Mouse (Mus musculus) G1E-ER4 (cell line): ENCODE results near the gene 2310061I04Rik. TPM values are rescaled to one million over a fixed set of nuclear protein-coding genes. Genes with fewer than 3 reads are reported as not detected.

ENCODE experiments used
- GATA1 ChIP-seq: IDR thresholded peaks from one replicate; pipeline ENCODE4 v1.8.0; 2012; ENCODE audit warnings: low read length, inconsistent platforms
- polyA plus RNA-seq: library from polyadenylated mRNA; stranded (reverse); fragments of >175 nt; gene quantifications from 2 replicates; pipeline ENCODE4 v1.2.3, GENCODE M21; 2012

Gene 2310061I04Rik
- 197 and 224 TPM in 2 replicates for polyA plus RNA-seq

DNA sequence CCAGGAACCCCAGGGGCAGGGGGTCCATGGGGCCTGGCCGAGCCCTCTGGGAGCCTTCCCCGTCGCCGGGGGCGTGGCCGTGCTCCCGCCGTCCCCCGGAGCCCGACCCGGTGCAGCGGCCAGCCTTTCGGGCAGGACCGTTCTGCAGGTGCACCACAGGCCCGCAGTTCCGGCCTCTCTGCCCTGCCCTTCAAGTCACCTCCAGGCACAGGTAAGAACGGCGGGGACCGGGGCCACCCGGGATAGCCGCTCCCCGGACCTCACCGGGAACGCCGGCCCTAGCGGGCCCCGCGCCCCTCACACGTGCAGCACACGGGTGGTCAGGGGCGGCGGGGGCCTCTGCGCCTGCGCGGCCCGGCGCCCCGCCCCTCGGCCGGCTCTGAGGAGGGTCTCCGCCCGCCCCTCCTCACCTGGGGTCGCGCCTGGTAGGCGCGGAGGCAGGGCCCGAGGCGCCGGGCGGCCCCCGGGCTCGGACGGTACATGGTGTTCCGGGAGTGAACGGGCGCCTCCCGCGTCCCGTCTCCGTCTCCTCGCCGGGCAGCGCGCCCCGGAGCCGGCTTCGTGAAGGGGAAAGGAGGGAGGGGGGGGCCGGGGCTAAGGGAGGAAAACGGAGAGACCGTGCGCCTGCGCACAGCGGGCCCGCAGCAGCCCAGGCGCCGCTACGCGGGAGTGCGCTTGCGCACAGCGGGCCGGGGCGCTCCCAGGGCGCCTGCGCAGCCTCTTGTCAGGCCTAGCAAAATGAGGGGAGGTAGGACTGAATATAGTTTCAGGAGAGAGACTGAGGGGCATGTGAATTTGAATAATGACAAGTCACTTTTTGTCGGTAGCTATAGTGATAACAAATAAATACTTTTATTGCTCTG is at the start of gene 2310061I04Rik:
2310061I04Rik (minus strand) TSS at position 651 of the 863 bp plus-strand sequence.
- TF ChIP-seq GATA1: no peak

DNA sequence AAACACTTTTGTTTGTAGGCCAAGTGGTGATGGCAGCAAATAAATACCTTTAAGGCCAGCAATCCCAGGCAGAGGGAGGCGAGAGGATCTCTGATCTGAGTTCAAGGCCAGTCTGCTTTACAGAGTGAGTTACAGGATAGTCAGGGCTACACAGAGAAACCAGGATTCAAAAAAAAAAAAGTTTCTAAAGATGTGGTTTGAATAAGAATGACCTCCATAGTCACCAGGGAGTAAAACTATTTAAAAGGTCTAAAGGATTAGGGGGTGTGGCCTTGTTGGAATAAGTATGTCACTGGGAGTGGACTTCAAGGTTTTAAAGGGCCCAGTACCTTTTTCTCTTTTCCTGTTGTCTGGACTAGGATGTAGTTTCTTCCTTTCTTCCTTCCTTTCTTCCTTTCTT is 42.7 kb upstream of the 2310061I04Rik start:
- no peak for TF ChIP-seq GATA1

DNA sequence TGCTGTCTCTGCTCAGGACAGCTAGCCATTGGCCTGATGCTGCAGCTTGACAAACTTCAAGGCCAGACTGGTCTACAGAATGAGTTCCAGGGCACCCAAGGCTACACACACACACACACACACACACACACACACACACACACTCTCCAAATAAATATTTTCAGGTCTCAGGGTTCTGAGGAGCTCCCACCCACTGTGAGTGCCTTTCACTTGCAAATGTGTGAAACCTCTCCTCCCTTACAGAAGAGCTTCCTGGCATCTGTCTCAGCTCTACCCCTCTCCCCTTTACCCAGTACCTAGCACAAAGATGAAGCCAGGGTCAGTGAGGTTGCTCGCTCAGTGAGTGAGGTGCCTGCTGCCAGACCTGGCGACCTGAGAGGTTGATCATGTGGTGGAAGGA is 41.9 kb upstream of the 2310061I04Rik start:
- TF ChIP-seq GATA1: no peak

DNA sequence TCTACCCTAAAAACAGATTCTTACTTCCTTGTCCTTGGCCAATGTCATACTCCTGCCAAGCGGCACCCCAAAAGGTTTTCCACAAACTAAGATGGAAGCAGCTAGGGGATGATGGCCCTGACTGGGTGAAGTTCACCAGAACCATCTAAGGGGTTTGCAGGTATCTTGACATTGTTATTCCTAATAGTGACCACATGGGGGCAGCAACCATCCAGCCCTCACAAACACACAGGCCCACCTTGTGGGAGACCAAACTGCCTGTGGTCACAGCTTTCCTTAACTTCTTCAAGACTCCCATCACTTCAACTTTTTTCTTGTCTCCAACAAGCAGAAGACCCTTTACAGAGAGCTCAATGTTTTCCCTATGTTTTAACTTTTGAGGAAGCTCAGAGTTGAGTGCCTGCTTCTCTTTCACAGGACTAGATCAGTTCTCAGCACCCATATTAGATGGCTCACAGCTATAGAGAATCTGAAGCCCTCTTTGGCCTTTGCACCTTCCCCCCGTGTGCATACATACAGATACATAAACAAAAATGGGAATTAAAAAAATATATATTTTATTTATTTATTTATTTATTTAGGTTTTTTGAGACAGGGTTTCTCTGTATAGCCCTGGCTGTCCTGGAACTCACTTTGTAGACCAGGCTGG is 40.6 kb upstream of the 2310061I04Rik start:
- TF ChIP-seq GATA1: no peak

DNA sequence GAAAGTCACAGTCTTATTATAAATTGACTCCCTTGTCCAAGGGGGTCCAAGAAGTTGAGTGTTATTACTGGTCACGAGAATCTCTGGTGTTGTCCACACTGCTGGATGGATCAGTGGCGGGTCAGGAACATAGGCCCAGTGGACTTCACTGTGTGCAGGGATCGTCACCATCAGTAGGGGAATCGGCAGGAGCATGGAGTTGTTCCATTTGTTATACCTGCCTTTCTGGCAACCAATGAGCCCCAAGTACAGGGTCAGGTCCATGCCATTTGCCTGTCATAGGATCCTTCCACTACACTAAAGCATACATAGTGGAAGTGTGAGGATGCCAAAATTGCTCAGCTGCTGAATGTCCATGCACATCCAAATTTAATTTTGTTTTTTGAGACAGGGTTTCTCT is 35.4 kb upstream of the 2310061I04Rik start:
- TF ChIP-seq GATA1: no peak

DNA sequence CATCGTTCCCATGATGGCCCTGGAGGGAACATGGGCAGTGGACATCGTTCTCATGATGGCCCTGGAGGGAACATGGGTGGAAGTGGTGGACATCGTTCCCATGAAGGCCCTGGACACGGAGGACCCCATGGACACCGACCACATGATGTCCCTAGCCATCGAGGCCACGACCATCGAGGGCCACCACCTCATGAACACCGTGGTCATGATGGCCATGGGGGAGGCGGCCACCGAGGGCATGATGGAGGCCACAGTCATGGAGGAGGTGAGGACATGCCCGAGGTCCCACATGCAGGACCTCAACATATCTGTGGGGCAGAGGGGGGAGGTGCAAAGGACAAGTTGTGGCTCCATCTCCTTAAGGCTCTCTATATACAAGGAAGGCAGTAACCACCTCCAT is 33.4 kb upstream of the 2310061I04Rik start:
- no peak for TF ChIP-seq GATA1

DNA sequence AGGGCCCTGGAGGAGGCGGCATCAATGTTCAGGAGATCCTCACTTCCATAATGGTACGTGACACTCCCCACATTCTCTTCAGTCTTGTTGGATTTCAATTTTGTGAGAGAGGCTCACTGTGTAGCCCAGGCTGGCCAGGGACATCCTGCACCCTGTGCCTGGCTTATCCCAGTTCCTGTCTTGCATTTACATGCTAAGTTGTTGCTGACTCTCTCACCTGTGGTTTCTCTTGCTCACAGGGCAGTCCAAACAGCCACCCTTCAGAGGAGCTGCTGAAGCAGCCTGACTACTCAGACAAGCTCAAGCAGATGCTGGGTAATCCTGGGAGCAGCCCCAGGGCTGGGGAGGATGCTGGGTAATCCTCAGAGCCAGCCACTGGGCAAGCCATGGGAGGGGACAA is 32.3 kb upstream of the 2310061I04Rik start:
- TF ChIP-seq GATA1: no peak

DNA sequence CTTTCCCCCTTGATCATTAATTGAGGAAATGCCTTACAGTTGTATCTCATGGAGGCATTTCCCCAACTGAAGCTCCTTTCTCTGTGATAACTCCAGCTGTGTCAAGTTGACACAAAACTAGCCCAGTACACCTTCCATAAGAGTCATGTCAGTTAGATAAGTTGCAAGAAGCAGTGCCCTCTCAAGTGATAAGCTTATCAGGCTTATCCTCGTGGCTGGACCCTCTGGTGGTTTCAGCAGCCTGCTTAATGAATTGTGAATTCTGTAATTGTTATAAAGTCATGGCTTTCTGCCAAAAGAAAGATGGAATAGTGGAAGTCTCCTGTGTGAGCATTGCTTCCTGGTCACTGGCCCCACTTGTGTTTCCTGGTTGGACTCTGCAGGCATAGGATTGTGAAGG is 30.2 kb upstream of the 2310061I04Rik start:
- peak; percentile 95 for TF ChIP-seq GATA1

DNA sequence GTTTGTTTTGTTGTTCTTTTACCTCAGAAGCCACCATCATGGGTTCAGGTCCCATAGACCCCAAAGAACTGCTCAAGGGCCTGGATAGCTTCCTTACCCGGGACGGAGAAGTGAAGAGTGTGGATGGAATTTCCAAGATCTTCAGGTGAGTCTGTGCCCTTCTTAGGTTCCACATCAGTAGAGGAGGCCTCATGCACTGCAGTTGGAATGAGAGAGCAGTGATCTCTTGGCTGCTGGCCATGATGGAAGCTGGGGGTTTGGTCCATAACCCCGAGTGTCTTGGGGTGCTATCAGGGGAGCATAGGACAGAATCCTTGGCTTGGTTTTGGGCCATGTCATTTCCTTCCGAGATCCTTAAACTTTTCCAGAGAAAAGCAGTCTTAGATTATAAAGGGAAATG is 26.1 kb upstream of the 2310061I04Rik start:
- no peak for TF ChIP-seq GATA1

DNA sequence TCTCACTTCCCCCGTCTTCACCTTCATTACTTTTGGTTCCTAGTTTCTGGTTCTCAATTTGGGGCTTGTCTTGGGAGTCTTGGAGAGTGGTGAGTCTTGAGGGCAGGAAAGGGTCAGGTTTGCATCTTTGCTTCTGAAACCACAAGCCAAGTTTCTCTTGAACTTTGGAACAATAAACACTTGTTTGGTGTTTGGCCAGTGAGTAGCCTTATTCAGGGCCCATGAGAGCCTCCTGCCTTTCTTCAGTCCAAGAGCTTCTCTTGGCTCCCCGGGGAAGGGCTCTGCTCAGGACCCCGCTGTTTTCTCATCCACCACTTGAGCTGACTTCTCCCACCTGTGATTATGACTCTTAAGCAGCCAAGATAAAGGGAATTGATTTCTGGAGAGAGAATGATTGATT is 25.3 kb upstream of the 2310061I04Rik start:
- no peak for TF ChIP-seq GATA1

DNA sequence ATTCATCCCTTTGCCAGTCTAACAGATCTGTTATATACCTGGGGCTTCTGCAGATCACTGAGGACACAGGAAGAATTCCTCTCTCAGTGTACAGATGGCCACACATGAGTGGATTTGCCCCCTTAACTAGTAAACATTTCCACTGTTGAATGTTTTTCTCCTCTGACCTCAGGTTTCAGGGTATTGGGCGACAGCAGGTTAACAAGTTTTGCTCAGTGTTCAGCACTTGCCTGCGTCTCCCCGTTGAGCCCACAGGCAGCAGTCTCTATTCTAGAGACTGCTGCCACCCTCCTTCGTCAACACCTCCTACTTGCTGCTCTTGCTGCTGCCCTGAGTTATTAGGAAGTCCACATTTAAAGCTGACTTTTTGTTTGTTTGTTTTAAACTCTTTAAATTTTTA is 24.5 kb upstream of the 2310061I04Rik start:
- TF ChIP-seq GATA1: no peak

DNA sequence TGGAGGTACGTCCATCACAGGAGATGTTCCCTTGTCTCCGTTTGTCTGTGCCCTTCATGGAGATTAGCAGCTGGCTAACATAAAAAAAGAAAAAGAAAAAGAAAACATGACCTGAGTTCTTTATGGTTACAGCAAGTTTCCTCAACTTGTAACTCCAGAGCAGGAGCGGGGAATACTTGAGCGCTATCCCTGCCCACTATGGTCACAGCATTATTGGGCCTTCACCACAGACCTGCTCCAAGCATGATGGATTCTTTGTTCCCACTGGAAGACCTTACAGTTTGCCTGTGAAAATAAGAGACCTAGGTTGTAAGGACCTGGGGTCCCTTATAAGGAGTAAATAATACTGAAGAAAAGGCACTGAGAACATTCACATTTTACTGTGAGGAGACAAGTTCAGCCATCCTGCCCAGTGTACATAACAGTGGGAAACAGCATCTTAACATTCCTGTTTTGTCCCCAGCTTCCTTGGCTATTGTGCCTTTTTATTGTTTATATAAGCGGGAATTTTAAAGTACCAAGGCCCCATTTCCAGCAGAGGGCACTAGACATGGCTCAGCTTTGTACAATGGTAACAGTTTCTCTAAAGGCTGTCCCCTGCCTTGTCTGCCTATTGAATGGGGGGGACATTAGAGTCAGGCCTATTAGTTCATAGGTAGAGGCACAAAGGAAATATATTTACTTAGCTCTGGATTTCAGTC is 23.8 kb upstream of the 2310061I04Rik start:
- no peak for TF ChIP-seq GATA1

DNA sequence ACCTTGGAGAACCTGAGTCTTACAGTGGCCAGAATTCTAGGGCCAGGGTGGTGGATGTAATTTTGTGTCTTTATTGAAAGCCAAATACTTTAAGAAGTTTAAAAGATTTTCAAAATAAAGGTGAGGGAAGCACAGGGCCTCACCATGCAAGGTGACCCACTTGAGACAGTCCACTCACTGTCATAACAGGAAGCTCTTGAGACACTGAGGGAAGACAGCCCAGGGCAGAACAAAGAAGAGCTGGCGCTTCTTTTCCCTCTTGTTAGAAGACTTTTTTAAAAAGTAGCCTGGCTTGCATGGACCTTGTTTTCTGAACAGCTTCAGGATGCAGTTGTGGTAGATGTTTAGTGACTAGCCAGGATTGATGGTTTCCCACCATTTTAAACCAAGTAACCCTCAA is 23.2 kb upstream of the 2310061I04Rik start:
- no peak for TF ChIP-seq GATA1

DNA sequence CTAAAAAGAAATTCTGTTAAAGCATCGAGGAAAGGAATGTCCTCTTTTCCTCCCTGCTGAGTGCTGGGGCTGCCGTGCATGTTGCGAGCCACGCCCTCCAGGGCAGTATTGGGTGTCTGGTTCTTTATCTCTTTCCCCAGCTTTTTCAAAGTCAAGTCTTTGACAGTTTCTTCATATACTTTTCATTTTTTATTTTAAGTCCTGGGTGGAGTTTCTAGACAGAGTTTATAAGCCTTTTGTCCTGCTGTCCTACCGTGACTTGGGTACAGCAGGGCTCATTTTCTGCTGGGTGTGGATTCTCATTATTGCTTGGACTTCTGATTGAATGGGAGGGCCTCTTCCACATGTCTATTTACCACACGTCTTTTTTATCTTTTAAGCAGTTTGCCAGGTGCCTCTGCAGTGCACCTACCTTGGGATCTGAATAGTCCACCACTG is 22.7 kb upstream of the 2310061I04Rik start:
- no peak for TF ChIP-seq GATA1

DNA sequence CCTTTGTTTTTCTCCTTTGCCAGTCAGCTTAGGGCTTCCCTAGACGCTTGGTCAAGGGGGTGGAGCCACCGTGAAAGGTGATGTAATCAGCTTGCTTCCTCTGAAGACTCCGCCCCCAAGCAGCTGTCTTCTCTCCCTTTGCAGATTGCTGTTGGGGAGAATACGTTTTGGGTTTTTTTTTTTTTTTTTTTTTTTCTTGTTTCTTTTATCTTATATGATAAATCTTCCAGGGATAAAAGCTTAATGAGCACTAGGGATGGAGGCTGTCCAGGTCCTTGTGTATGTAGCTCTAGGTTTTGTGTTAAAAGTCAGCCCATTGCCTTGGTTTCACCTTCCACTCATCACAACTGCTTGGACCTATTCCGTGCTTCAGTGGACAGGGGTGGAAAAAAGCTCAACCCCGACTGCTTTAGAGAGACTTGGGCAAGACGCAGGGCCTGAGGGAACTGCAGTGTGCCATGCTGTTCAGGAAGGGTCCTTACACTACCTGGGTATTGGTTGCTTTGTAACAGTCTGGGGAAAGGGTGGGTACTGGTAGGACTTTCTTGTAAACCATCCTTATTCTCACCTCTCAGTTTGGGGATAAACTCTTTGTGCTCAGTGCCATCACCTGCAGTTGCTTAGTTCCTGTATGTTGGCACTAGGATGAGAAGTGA is 22.0 kb upstream of the 2310061I04Rik start:
- TF ChIP-seq GATA1: no peak
